Mouse (Mus musculus) adrenal gland, postnatal 10 days (tissue): ENCODE data around the gene Hpse2. TPM values are rescaled to one million over a fixed set of nuclear protein-coding genes. Genes with fewer than 3 reads are reported as not detected.
A peak's percentile ranks its signal among the peaks of the same experiment; 100 is the strongest.
"Not testable (repeated sequence)": the region's sequence is repeated elsewhere in the genome, so short reads cannot be mapped to it uniquely, and the experiment has no call there.

ENCODE experiments used
- DNase-seq: peaks from one replicate; pipeline ENCODE4 v3.0.0; 2021; ENCODE audit warnings: mixed read lengths
- long read RNA-seq, 2 experiments: library from polyadenylated mRNA; stranded (forward); transcript quantifications; one replicate each; pipeline ENCODE4 v2.0.0; 2021
- total RNA-seq, 2 experiments: library from RNA; stranded (reverse); gene quantifications; 2 replicates each; pipeline ENCODE4 v1.2.3; 2021

The Hpse2 gene
- total RNA-seq: not detected
- long read RNA-seq, experiment 1: 0 reads
- long read RNA-seq, experiment 2: 0 reads

DNA sequence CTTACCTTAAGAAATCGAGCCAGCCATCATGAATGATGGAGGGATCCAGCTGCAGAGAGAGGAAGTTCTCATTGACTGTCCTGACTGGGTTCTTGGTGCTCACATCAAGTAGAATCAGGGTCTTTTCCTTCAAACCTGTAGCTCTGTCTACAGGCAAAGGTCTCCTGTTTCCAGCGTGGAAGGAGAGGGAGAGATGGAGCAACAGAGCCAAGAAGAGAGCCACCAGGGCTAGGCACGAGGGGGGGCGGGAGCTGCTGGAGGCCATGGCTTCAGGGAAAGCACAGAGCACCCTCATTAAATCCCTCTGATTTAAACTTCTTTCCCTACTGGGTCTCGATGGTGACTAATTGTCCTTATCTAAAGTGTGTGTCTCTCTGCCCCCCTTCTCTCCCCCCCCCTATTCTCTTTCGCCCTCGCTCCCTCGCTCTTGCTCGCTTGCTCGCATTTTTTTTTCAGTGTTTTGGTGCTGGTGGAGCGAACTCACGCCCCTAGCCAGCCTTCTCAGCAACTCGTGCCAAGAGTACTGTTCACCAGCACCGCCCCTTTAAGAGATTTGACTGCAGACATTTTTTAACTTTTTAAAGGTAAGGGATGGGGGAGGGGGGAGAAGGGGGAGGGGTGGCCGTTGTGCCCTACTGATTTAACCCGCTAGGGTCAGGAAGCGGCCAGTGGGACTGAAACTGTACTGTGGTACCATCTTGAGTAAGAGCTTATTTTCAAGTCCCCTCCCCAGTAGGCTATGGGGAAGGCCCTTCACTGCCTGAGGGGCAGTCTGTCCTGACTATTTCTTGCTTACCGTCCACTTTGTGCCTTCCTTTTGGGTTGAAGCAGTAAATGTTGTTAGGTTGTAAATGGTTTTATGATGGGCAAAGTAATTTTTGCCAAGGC, at the start of gene Hpse2:
TSS of gene Hpse2 (minus strand) at position 339 of the 888 bp plus-strand sequence.
- no peak for DNase-seq

DNA sequence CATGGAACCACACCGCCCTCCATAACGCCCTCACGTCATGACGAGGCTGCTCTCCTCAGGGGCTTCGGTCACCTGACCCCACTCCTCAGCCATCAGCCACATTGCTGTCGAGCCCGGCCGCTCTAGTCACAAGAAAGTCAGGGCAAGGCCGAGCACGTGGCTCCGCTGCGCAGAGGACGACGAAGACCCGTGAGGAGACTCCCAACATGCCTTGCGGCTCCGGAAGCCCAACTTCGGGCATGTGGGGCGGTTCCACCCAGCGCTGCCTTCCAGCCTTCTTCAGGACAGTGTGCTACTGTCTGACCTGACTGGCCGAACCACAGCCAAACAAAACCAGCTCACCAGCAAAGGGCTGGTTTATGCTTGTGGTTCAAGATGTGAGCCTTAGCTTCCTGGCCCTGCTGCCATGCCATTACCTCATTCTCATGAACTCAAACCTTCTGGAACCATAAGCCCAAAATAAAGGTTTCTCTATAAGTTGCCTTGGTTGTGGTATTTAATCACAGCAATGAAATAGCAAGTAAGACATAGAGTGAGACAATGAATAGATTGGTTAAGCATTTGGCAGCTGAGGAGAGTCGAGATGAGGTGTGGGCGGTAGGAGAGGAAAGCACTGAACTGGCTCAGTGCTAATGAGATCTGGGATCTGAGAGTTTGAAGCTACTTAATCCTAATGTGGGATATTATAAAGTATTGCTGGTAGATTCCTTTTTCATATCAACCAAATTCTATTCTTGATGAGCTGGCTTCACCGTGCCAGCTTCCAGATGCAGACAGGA, 39.5 kb upstream of the Hpse2 start:
- DNase-seq: no peak

DNA sequence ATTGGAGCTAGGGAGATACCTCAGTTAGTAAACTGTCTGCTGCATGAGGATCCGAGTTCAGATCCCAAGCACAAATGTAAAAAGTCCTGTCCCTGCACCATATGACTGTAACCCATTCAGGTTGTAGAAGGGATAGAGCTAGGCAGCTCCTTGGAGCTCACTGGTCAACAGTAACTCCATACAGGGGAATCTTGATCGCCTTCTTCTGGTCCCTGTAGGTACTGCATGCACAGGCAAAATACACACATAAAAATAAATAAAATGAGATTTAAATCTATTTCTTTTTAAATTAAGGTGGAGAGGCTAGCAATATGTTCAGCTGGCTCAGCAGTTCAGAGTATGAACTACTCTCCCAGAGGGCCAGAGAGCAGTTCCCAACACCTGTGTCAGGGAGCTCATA, 35.9 kb upstream of the Hpse2 start:
- DNase-seq: no peak

DNA sequence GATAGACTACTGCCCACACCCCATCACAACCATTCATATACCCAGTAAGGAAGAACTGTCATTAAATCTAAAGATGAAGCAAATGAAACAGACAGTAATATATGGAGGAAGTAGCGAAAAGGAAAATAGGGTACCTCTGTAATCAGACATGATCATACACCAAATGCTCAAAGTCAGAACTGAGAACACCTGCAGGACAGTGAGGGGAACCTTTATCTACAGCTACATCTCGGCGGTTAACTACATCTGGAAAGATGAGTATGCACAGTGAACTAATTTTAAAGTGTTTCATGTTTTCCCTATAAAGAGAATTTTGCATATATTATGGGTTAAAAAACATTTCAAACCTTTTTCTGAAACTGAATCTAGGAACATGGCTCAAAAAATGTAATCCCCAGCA, 32.4 kb upstream of the Hpse2 start:
- no peak for DNase-seq

DNA sequence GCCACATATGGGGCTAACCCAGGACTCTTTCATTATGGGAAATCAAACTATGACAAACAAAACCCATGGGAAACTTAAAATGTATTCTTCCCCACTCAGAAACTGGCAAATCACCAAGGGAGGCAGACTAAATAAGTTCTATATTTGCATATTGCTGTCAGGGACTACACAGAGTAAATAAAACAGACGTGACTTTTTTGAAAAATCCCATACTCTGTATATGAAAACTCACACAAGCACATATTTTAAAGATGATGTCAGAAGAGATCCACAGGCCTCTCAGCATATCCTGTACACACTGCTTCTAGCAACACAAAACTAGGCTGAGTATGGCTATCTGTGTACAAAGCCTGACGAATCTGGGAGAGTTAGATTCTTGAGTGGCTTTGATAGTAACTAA, 27.4 kb upstream of the Hpse2 start:
- no peak for DNase-seq

DNA sequence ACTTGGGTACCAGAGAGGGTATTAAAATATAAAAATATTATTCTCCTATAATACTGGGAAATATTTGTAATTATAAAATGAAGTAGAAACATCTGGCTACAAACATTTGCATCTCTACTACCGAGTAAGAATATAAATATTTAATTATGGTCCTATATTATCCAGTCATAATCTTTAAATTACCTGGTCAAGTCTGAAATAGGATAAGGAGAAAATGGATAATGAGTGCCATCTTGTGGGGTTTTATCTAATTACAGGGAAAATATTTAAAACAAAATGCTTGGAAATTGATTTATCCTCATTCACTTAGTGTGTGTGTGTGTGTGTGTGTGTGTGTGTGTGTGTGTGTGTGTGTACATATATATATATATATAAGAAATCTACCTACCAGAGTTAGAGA, 19.0 kb upstream of the Hpse2 start:
- DNase-seq: no peak

DNA sequence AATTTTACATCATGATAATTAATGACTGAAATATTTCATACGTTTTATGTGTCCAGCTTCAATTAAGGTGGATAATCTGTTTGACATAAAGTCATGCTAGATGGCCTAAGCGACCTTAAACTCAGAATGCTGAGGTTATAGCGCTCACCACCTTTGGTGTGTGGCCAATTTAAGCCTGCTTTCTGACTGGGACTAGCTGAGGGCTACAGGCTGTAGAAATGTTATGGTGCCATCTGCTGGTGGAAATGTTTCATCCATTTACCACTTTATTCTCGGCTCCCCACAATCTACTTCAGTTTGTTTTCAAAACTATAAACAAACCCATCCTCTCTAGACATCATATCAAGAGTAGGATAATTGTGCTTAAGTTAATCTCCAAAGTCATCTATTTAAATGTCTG, 8.2 kb upstream of the Hpse2 start:
- peak; percentile 48 for DNase-seq

DNA sequence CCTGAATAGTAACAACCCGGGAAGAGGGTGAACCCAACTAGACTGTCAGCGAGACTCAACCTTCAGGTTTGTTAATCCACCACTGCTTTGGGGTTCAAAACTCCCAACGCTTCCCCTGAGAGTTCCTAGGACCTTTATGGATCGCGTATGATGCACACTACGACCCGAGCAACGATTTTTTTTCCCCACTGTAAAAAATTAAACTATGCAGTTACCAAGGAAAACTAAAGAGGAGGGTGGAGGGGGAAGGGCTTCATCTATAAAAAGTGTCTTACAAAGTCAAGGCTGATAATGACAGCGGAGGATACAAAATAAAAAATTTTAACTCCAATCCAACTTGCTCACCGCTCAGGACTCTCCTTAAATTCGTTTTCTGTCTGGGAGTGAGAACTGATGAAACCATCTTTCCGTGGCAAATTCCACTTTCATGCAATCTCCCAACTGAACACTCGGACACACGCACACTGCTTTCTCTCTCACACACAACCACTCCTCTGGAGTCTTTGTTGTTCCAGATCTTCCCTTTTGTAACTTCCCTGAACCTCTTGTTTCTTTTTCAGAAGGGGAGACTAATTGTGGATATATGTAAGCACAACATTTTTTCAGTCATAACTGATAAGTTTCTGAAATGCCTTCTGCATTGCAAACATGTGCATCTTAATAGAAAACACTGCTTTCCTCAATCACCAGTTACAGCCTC, 934 bp downstream of the Hpse2 start:
- no peak for DNase-seq

DNA sequence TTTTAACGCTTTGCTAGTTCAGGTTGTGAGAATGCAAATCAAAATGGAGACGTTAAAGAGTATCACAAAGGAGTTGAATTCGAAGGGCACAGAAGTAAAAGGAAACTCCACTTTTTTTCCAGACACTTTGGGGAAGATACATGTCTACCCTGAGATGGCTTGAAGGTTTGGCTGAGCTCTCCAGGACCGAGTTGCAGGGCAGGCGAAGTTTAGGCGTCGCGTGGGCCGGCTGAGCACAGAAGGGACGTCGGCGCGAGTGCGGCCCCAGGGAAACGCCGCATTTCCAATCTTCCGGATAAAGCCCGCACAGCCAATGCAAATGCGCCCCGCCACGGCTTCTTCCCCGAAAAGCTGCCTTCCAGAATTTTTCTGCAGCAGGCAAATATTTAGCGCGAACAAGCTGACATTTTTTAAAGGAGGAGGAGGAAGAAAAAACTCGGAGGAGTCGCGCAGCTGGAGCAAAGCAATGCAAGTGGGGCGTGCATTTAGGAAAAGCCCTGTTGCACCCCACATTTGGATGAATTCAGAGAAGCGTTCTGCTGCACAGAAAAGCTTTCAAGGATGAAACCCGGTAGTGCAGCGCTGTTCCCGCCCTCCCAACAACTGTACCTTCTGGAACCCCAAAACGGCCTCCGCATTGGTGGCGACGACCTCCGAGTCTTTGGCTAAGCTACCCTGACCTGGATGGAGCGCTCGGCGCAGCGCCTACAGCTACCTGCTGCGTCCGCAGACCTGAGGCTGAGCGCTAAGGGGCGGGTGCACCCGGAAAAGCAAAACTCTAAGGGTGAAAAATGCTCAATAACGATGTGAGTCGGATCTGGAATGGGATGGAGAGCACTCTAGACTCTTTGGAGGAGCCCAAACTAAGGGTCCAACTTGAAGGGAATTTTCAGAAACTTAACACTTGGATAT, 1.9 kb downstream of the Hpse2 start:
- no peak for DNase-seq

DNA sequence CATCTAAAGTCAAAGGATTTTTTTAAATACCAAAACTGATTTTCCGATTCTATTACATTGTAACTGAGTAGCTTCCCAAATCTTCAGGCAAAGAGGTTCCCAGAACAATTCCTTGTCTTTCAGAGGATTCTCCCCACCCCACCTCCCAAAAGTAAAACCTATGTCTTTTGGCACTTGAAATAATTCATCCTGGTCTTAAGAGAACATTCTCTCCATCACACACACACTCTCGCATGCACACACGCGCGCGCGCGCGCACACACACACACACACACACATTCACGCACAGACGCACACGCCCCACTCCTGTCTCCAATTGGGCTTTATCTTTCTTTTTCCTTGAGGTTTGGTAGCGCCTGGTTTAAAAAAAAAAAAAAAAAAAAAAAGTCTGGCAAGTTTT, 2.7 kb downstream of the Hpse2 start:
- no peak for DNase-seq

DNA sequence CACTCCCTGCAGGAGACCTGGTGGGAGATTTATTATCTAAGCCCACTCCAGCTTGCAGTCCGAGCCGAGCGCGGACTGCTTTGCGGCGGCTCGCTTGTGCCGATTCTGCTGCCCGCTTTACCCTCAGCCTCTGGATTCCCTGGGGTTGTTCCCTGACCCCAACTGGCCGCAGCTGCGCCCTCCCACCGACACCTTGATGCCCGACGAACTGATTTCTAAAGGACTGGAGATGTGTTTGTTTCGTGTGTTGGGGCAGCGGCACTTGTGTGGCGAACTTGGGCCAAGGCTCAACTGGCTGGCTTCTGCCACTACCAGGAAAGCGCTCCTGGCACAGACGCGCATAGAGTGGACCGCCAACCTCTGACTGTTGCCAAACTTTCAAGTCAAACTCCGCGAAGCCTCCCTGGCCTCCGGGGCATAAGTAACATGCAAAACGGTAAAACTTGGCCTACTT, 3.1 kb downstream of the Hpse2 start:
- peak; percentile 53 for DNase-seq

DNA sequence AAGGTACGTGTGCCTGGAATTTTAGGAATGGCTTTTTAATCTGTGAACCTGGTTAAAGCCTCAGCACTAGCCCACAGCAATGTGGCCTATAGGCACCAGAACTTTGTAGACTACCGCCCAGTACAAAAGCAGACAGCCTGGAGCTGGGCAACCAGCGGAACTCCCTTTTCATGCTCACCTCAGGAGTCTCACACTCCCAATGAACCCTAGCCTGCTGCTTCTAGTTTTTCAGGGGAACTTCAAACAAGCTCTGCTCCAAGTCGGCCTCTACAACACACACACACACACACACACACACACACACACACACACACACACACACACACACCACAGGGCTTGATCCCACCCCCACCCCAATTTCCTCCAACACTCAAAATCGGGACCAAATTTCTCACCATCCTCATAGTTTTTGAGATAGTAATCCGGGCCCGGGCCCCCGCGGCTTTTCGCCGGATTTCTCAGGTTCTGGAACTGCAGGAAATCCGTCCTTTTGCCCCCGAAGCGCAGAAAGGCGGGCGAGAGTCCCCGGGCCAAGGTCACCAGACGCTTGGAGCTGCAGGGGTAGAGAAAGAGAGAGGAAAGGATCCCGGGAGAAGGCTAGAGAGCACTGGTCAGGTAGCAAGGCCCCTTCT, 3.7 kb downstream of the Hpse2 start:
- no peak for DNase-seq

DNA sequence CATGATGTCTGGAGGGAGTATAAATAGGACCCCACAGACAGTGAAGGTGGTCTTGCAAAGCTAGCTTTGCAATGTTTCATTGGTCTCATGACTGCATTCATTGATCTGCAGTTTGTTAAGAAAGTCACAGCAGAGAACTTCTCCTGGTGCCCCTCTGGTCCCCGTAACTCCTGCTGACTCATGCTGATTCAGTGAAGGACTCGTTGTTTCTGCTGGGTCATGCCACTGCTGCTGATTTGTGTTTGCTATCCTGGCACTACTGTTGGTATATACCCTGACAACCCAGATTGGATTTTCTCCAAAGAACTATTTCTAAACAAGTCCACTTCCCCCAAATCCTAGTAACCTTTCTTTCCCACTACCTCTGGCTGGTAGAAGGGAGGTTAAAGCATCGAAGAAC, 29.3 kb downstream of the Hpse2 start:
- no peak for DNase-seq

DNA sequence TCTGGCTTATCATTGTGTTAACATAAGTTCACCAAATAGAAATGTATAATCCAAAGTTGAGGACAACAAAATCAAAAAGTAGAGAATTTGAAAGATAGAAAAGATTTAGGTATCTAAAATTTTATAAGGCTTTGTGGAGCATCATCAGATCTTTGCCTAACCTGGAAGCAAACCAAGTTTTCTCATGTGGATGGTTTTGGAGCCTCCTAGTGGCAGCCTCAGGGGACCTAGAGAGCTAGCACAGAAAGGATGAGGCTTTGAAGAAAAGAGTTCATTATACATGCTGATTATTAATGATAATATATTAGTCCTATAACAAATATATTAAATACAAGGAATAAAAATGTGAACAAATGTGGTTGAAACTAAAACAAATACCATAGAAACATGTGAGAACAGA, 77.0 kb downstream of the Hpse2 start:
- DNase-seq: peak; percentile 47

DNA sequence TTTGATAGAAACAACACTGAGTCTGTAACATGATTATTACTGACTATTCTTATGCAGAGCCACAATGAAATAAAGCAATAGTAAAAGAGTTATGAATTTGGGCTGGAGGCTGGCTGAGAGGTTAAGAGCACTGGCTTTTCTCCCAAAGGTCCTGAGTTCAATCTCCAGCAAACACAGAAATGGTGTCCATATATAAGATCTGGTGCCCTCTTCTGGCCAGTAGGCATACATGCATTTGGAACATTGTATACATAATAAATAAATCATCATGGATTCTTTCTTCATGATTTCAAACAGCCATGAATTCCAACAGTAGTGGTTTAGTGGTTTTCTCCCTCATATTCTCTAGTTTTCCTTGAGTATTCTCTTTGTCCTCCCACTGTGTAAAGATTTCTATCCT, 81.4 kb downstream of the Hpse2 start:
- DNase-seq: no peak

DNA sequence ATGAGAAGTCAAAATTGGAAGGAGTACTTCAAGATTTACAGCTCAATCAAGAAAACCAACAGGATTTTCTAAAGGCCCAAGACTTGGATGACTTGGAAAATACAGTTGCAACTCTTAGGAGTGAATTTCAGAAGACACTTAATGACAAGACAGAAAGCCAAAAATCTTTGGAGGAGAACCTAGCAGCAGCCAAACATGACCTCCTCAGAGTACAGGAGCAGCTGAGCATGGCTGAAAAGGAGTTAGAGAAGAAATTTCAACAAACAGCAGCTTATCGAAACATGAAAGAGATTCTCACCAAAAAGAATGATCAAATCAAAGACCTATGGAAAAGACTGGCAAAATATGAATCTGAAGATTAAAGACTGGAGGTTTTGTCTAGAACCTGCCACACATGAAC, 106.8 kb downstream of the Hpse2 start:
- DNase-seq: not testable (repeated sequence)

DNA sequence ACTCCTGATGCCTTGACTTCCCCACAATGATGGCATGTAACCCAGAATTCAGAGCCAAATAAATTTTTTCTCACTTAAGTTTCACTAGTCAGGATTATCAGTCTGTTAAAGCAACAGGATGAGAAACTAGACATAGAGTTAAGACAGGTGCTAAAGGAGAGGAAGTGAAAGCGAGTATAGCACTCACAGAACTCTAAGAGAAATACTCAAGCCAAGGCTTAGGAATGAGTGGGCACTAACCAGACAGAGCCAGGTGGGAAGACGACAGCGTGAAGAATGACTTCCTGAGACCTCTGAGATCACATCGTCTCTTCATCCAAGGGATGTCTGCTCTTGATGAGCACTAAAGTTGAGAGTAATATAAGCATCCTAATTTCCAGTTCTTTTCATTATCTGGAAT, 144.2 kb downstream of the Hpse2 start:
- DNase-seq: no peak

DNA sequence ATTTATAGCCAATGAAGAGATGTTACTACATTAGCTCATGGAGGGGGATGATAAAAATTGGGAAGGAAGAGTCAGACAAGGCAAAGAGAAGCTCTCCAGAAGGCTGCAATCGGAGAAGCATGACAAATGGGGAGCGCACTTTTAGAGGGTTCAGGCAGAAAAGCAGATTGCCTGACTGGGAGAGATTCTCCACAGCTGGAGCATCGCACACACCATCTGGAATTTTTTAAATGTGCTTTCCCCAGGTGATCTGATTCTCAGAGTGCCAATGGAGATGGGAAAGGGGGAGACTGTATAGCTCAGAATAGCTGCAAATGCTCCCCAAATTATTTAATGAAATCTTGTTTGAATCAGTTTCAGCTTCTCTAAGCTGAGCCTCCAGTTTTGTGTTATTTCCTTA, 156.4 kb downstream of the Hpse2 start:
- no peak for DNase-seq

DNA sequence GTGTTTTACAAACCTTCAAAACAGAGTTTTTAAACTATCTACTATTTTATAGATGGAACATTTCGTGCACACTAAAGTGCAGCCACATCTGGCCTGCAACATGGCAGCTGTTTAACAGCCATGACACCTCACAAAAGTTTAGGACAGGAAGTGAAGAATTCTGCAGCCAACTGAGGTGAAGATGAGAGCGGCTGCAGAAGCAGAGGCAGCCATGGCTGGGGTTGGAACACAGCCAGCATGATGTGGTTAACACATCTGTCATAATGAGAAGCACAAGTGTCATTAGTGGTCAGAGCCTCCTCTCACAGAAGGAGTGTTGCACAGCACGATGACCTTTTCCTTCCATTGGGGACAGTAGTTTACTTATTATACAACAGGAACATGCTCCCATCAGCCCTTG, 194.6 kb downstream of the Hpse2 start:
- no peak for DNase-seq

DNA sequence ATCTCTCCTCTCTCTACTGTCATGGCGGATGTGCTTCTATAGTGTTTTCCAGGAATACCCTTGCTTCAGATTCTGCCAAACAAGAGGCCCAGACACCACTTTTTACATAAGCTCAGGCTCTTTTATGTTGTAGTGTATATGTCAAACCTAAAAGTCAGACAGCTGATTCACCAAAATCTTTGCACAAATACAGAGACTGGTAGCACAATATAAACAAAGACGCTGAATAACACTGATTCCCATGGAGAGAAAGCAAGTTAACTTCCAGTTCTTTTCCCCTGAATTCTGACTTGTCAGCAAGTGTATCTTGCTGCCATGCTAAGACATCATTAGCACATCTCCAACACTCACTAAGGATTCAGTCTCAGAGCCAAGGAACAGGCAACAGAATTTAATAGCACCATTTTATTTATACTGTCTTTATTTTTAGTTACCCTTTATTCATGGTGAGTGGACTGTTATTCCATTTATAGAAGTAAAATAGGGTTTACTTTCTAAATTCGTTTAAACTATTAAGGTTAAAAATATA, 212.7 kb downstream of the Hpse2 start:
- DNase-seq: no peak

DNA sequence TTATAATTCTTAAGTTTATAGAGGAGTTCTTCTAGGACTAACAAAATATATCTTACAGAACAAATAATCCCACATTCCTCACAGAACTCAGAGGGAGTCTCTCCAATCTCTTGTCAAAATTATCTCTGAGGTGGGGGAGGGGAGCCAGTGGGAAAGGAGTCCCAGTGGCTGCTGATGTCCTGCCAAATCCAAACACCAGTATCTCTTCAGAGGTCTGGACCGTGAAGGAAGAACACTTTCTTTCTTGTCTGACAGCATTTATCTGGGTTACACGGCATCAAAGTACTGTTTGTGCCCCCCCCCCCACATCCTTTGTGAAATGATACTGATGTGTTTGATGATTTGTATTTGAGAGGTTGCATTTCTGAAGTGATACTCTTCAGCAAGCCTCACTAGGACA, 213.3 kb downstream of the Hpse2 start:
- DNase-seq: no peak
